Mouse (Mus musculus) spleen, embryonic (tissue): ENCODE measurements around the gene Nexn.
"Not testable (repeated sequence)": the region's sequence is repeated elsewhere in the genome, so short reads cannot be mapped to it uniquely, and the experiment has no call there.

Source experiments
- CTCF ChIA-PET: fragments of 350-600 bp; sonication (Branson Sonifier 250); formaldehyde crosslinking; loops from one replicate; lab custom pipeline; 2022; lab: Charles Lee

Nexn gene

DNA sequence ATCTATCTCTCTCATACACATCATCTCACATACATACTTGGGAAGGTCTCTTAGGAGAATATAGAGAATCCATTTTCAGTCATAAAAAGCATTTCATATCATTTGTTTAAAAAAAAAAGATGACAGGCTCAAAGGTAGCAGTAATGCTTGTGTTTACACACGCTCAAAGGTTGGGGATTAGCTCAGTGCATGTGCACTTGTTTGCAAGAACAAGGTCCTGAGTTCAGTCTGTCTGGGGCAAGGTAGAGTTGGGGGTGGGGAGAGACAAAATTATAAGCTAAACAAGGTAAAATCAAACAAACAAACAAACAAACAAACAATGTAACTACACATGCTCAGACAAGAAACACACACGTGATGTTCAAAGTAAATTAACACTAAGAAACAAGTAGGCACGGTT is 65.0 kb downstream of the Nexn start:
- CTCF ChIA-PET: no interaction called here

DNA sequence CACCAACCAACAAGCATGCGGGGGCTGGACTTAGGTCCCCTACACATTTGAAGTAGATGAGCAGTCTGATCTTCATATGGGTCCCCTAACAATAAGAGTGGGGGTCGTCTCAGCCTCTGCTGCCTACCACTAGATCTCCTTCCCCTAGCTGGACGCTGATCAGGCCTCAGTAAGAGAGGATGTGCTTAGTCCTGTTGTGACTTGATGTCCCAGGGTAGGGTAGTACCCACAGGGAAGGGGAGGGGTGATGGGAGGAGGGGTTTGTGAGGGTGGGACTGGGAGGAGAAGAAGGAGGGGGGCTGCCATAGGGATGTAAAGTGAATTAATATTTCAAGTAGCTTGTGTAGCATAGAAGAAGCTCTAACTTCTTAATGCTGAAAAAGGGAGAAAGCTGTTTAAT is 67.0 kb downstream of the Nexn start:
- CTCF ChIA-PET: no interaction called here

DNA sequence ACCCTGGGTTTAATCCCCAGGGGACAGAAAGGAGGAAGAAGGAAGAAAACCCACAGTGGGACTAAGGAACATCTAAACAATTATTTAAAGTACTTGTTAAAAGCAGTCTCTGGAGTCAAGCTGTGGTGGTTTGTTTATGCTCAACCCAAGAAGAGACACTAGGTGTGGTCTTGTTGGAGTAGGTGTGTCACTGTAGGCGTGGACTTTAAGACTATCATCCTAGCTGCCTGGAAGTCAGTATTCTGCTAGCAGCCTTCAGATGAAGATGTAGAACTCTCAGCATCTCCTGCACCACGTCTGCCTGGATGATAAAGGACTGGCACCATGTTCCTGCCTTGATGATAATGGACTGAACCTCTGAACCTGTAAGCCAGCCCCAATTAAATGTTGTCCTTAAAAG is 68.9 kb downstream of the Nexn start:
- CTCF ChIA-PET: not testable (repeated sequence)

DNA sequence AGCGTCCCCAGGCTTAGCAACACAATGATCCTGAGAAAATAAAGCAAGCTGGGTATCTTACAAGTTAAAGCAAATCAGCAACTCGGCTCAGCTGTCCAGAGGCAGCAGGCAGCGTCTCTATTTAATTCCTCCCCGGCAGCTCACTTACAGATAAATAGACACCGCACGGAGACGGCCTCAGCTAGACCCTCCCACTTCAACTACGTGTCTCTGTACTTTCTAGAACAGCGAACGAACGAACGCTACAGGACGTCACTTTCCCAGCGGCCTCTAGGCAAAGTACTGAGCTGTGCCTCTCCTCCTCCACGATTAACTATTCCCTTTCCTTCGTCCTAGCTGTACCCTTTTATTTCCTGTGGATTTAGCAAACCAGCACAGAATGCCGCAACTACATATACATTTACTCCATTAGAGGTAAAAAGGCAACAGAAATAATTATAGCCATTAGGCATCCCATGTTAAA is 72.5 kb downstream of the Nexn start:
- CTCF ChIA-PET: interaction anchor here (1.9 kb wide), 1 partner anchor 17 kb away, joined by 5 read pairs; the partner anchor contains the start of gene Fubp1

DNA sequence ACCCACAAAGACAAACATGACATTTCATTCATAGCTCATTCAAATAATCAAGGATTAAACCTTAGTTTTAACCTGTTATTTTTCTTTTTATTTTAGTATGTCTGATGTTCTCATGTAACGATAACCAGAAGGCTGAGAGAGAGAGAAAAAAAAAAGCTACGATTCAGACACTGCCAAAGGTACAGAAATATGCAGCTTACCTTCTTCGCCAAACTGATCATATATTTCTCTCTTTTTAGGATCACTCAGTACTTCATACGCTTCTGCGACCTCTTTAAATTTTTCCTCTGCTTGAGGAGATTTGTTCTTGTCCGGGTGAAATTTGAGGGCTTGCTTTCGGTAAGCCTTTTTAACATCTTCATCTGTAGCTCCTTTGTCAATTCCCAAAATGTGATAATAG is 73.0 kb downstream of the Nexn start:
- CTCF ChIA-PET: interaction anchor here (1.9 kb wide), 1 partner anchor 18 kb away, joined by 5 read pairs; the partner anchor contains the start of gene Fubp1

DNA sequence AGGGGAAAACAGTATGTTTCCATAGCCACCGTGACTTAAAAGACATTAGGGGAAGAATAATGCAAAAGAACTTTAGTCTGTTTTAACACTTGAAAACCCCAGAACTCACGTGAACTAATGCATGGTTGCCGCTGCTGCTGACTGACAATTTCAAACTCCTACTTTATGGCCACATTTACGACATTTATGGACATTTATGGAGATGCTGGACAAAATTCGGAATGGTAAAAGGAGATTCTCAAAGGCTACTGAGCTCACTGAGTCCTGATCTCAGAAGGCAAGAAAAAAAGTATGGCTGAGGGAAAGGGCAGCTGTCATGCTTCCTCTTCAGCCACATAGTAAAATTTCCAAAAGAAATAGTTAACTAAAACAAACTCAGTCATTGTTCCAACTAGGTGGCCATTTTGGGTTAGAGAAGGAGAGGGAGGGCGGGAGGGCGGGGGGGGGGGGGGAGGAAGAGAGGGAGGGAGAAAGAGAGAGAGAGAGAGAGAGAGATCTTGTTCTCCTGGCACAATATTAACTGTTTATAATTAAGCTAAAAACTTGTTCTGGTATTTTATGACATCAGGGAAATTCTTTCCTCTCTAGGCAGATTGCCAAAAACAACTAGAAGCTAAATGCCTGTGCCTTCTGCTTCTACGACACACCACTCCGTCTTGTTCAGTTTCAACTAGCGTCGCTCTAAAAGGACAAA is 73.8 kb downstream of the Nexn start:
- CTCF ChIA-PET: interaction anchor here (1.9 kb wide), 1 partner anchor 19 kb away, joined by 5 read pairs; the partner anchor contains the start of gene Fubp1

DNA sequence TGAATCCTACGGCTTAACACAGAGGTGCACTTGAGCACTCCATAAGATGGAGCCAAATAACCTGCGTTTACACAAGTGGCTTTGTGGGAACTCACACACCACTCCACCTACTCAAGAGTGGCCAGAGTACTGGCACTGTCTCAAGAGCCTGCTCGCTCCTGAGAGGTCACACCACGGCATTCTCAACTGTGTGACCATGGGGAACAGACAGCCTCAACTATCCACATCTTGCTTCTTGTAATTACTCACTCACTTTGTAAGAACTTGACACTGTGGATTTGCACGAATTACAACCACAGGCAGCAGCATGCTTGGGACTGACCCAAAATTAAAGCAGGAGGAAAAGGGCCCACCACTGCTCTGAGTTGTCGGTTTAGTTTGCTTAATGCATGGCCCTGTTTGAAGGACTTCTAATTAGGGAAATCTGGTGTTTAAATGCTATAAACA is 74.3 kb downstream of the Nexn start:
- CTCF ChIA-PET: interaction anchor here (1.9 kb wide), 1 partner anchor 19 kb away, joined by 5 read pairs; the partner anchor contains the start of gene Fubp1

DNA sequence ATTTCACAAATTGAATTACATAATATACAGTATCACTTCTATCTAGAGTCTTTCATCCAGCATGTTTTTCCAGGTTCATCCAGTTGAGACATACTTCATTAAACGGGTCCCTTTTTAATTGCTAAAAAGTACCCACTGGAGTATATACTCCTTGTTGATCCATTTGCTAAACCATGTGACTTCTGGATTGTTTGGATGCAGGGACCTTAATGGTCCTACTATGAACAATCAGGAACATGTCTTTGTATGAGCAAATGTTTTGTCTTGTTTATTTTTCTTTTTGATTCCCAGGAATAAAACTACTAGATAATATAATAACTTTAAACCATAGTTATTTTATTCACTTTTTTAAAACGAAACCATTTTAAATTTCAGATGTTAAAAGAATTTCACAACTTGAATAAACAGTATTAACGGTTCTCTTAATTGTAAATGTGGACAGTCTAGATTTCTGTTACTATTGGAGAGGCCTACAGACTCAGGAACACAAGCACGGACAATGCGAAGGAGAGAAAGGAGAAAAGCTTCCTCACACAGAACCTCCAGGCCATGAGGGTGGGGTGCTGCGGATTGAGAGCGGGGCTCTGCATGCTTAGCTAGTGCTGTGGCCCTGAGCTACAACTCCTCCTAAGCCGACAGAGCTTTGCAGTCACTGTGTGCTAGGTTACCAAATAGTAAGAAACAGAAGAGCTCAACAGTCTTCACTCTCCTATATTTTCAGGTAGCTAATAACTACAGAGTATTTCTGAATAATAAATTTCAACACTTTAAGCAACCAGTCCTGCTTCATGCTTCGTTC is 75.3 kb downstream of the Nexn start:
- CTCF ChIA-PET: no interaction called here

DNA sequence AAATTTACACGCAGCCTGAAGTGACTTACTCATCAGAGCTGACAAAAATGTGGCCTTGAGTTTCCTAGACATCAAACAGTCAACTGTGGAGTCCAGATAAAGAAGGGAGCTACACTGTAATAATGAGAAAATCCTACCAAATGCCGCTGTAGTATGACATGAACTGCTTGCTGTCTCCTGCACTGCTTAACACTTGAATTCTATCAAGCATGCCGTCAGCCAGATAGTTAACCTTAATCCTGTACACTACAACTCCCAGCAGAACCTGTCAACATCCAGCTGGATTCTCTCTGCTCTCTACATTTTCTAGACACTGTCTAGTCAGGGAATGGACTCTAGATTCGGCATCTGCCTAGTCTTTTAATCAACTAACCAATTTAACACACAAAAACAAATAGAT is 76.8 kb downstream of the Nexn start:
- CTCF ChIA-PET: no interaction called here
